Mouse (Mus musculus): ENCODE measurements around the gene Slco1c1. TPM values are rescaled to one million over a fixed set of nuclear protein-coding genes. Genes with fewer than 3 reads are reported as not detected.

Gene Slco1c1
- 0.01 TPM in 1 of 2 replicates, not detected in the other for polyA plus RNA-seq (2012; rRNA removed)

DNA sequence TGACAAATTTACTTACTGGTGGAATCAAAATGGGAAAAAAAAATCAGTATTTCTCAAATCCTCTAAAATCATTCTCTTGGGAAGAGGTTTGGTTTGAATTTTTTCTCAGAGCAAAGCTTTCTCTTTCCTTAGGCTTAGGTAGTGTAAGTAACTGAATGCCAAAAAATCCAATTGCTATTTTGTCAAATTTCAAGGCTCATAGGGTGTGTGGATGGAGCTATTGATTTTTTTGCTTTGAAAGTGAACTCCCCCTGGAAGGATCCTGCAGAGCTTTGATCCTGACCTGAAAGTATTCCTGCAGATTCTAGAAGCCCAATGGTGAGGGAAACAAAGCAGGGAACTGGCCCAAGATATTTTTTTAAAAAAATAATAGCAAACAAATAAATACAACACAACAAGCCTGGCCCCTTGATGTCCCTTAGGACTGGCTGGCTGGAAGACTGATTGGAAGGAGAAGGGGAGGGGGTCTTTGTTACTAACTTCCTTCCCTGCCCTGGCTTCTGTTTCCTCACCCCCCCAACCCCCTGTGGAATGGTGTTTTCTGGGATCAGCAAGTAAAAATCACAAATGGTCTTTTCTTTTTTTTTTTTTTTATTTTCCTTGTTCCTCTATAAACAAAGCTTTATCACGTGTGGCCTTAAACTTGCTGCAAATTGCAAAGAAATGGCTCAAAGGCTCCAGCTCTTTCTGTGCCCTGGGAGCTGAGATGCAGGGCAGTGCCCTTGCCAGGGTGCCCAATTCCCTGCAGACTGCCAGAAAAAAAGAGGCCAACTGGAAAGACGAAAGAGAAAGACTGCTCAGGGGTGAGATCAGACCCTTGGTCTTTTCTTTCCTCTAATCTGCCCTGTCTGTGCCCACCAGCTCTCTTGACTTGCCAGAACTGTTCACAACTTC is at the start of gene Slco1c1:
TSS of gene Slco1c1 (plus strand) at position 622 of the 894 bp plus-strand sequence.

Other genes starting within 250 kb of the Slco1c1 start
- 0.35 and 0.41 TPM in 2 replicates for gene Slco1b2, start 105.2 kb downstream of the Slco1c1 start, polyA plus RNA-seq (2012; rRNA removed)
- not detected in 2 replicates for gene Gm5724, start 249.4 kb downstream of the Slco1c1 start, polyA plus RNA-seq (2012; rRNA removed)